Mouse (Mus musculus) spleen, embryonic (tissue): Measurements from ENCODE around the gene 1700016D06Rik.

ENCODE experiments used
- CTCF ChIA-PET: fragments of 350-600 bp; sonication (Branson Sonifier 250); formaldehyde crosslinking; loops from one replicate; lab custom pipeline; 2022; lab: Charles Lee

The 1700016D06Rik gene

DNA sequence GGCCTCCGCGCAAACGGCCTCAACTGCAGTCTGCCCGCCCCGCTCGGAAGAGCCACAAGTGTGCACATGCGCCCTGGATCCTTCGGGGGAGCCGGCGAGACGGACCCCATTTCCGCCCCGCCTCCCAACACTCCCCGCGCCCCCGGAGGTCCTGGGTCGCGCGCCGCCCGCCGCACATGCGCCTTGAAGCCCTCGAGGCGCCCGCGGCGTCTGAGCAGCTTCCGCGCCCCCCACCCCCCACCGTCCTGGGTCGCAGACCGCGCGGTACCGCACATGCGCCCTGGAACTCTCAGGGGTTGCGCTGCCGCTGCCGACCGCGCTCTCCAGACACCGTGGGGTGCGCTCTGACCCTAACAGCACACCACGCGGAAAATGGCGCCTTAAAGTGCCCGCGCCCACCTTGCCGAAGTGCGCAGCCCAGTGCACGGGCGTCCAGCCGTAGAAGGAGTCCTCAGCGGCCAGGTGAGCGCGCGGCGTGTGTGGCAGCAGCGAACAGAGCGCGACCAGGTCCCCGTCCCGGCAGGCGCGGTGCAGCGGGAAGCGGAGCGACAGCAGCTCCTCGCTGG lies 65.8 kb downstream of the 1700016D06Rik start:
- CTCF ChIA-PET = interaction anchor here (0.6 kb wide), 1 partner anchor 58 kb away, joined by 4 read pairs; no protein-coding TSS in a partner anchor

DNA sequence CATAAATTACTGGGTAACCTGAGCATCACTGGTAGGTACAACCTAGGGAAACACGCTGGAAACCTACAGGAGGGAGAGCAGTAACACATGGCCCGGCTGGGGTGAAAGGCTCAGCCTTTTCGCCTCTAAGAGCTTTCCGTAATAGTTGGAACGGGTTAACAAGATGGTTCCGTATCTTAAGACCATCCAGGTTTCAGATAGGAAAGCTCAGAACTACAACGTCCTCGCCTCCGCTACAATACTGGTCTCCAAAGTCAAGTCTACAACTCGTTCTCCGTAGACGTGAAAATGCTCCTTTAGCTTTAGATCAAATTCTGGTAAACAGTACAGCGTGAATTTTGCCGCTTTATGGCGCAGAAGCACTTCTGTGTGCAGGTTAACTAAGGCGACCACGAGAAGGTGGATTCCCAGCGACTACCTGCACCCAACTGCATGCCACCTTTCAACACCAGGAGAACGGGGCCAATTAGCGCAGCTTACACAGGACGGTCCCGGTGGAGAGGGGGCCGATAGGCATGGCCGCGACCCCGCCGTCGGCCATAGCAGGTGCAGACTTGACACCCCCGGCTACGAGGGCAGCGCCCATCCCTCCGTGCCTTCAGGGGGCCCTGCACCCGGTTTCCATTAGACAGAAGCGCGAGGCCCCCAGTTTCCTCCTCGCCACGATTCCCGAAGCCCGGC lies 66.4 kb downstream of the 1700016D06Rik start:
- CTCF ChIA-PET = interaction anchor here (0.6 kb wide), 1 partner anchor 58 kb away, joined by 4 read pairs; no protein-coding TSS in a partner anchor

DNA sequence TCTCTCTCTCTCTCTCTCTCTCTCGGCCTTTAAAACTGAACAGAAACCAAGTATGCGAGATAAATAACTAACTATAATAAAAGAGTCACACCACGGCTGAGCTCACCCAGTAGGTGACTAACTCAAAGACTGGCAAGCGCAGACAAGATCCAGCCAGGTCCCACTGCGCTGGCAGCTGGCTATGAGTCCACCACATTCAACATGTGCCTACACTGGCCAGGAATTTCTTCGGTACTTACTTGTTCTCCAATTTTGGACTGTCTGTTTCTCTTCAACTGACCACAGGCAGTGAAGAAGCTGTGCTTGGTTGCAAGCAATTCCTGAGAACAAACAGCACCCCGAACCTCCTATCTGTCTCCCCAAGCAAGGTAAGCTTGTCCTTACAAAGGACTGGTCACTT lies 67.4 kb downstream of the 1700016D06Rik start:
- CTCF ChIA-PET = no interaction called here

- CTCF ChIA-PET = no interaction called here
These were observed 68.5 kb downstream of the 1700016D06Rik start for GRCm38 (mm10) chr8:11632406-11632805.

DNA sequence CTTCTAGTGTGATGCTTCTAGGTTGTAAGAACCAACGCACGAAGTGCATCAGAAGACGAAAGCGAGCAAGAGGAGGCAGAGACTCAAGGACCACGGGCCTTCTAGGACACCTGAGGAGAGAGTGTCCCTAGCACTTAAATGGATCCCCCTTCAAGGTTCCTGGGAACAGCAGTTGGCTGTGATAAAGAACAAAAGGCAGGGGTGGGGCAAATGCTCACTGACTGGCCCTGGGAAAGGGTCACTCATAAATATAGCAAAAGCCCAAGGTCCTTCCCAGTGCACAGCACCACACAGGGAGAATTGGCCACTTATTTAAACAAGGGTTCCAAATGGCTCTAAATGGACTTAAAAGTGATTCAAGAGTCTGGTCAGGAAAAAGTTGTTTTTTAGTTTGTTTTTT lies 71.7 kb downstream of the 1700016D06Rik start:
- CTCF ChIA-PET = interaction anchor here (0.7 kb wide), 1 partner anchor 27 kb away, joined by 6 read pairs; no protein-coding TSS in a partner anchor

- CTCF ChIA-PET = no interaction called here
These were observed 72.2 kb downstream of the 1700016D06Rik start for GRCm38 (mm10) chr8:11628506-11629132.

GRCm38 (mm10) chr8:11627717-11628116 lies 73.1 kb downstream of the 1700016D06Rik start:
- CTCF ChIA-PET = no interaction called here

DNA sequence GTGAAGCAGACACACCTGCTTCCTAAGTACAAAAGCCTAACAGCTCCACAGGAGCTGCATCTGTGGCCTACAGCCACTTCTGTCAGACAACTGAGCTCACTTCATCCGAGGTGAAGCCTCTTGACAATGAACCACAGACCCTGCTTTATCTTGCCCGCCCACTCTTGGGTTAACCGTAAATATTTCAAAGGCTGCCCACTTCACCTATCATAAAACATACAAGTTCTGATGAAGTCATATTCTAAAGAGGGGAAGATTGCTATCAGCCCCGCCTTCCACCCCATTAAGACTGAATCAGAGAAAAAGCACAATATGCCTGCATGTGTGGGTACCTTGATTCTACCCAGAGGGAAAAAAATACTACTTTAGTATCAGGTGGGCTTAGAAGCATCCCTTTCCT lies 75.8 kb downstream of the 1700016D06Rik start:
- CTCF ChIA-PET = no interaction called here

GRCm38 (mm10) chr8:11619091-11619490 lies 81.8 kb downstream of the 1700016D06Rik start:
- CTCF ChIA-PET = no interaction called here

GRCm38 (mm10) chr8:11618063-11618462 lies 82.8 kb downstream of the 1700016D06Rik start:
- CTCF ChIA-PET = no interaction called here

- CTCF ChIA-PET = interaction anchor here (1.1 to 1.5 kb wide), 3 partner anchors 15 to 109 kb away, joined by 3 to 5 read pairs (median 3); no protein-coding TSS in a partner anchor
These were observed 84.6 kb downstream of the 1700016D06Rik start for GRCm38 (mm10) chr8:11616294-11616693.

- CTCF ChIA-PET = interaction anchor here (0.6 kb wide), 1 partner anchor 1143 kb away, joined by 4 read pairs; no protein-coding TSS in a partner anchor
These were observed 86.6 kb downstream of the 1700016D06Rik start for GRCm38 (mm10) chr8:11614126-11614835.

- CTCF ChIA-PET = interaction anchor here (0.9 kb wide), 1 partner anchor 190 kb away, joined by 3 read pairs; no protein-coding TSS in a partner anchor
These were observed 92.0 kb downstream of the 1700016D06Rik start for GRCm38 (mm10) chr8:11608848-11609247.
